Mouse (Mus musculus): ENCODE measurements around the gene Tmem51. TPM values are rescaled to one million over a fixed set of nuclear protein-coding genes. Genes with fewer than 3 reads are reported as not detected.
A peak's percentile ranks its signal among the peaks of the same experiment; 100 is the strongest.
"Not testable (repeated sequence)": the region's sequence is repeated elsewhere in the genome, so short reads cannot be mapped to it uniquely, and the experiment has no call there.

Gene Tmem51
- polyA plus RNA-seq, 1 experiment: 44.9 TPM

DNA sequence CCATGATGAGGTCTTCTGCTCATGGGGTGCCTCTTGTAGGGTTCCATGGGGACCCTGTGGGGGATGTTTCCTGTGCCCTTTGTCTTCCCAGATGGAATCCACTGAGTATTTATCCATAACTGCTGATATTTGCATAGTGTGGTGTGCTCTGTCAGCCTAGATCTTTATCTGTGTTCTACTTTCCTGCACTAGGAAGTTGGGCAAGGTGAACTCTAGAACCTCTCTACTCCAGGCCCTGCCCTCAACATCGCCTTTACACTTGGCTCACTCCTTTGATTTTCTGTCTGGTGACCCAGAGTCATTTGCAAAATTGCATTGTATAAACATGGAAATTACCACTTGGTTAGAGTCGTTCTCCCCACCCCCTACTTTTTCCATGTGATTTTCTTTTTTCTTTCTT lies 59.6 kb downstream of the Tmem51 start:
- no peak for DNase-seq (ENCODE audit: low spot score)

DNA sequence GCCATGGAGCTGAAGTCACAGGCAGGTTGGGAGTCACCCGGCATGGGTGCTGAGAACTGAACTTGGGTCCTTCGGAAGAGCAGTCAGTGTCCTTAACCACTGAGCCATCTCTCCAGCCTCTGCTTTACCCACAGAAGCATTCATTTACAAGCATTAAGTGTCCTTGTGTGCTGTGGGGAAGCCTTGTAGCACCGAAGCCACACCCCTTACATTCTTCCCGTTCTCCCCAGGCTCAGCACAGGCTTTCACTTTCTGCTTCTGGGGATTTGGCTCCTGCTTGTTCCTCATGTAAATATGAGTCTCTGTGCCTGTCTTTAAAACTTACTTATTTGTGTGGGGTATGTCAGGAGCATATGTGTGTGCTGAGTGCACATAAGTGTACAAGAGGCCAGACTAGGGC lies 60.9 kb downstream of the Tmem51 start:
- DNase-seq (ENCODE audit: low spot score): no peak

- DNase-seq (ENCODE audit: low spot score): no peak
Measured at GRCm38 (mm10) chr4:142017686-142018085, 66.4 kb downstream of the Tmem51 start.

DNA sequence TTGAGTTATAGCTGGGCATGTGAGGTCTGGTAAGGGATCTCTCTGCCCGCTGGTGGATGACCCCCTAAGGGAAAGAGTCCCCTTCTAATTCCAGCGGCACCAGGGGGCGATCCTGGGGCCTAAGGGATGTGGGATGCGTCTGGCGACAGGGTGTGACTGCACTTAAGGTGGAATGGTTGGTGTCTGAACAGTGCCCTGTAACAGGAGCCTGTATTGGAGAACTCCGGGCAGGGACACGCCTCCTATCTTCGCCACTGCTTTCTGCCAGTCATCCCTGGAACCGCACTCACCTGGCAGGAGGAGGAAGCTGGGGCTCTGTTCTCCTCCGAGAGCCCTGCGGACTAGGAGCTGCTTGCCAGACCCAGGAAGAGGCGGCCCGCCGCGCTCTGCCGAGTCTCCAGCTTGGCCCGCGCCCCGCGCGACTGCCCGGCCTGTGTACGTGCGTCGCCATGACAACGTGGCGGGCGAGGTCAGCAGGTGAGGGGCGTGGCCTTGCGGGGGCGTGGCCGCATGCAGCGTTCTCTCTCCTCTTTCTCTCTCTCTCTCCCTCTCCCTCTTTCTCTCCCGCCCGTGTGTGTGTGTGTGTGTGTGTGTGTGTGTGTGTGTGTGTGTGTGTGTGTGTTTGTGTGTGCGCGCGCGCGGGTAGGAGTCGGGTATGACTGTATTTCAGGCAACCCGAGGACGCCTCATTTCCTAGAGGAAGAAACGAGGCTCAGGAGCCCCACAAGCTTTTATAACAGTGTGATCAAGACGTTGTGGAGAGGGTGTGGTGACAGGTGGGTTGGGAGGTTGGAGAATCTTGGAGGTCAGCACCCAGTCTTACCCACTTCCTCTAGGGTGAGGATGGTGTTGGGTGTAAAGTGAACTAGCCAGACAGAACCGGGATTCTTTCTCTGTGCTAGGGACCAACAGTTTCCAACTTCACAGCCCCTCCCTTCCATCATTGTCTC lies 69.2 kb downstream of the Tmem51 start, which contains the start of gene Fhad1:
TSS of gene Fhad1 (minus strand) at position 424 of the 950 bp plus-strand sequence.
- peak; percentile 70 for DNase-seq (ENCODE audit: low spot score)

DNA sequence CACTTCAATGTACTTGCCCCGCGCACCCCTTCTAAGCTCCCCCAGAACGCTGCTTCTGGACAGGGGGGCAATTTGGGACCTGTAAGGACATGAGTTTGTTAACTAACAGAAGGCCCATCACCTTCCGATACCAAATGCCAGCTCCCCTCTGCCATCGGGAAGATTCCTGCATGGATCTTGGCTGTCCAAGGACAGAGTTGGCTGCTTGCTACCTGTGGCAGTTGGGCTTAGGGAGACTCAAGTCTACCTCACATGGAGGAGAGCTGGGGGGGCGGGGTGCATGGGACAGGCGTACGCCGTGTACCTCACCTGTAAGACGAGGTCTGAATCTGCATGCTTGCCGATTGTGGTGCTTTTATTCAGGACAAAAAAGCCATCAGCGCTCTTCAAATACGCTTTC lies 72.9 kb downstream of the Tmem51 start:
- DNase-seq (ENCODE audit: low spot score): no peak

GRCm38 (mm10) chr4:142010441-142010840 lies 73.7 kb downstream of the Tmem51 start:
- no peak for DNase-seq (ENCODE audit: low spot score)

DNA sequence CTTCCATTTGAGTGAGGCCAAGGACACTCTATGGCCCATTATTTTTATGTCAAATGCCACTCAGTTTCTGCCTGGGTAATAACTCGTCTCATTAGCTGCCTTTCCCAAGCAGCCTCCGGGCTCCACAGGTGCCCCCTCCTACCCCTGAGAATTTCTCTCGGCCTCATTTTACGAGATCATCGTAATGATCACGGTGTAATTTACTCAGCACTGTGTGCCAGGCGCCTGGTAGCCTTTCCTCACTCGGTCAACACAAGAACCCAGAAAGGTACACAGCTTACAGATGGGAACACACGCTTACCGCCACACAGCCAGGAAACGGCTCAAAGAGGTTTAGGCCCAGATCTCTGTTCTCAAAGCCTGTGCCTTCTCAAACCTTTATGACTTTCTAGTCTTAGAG lies 75.9 kb downstream of the Tmem51 start:
- DNase-seq (ENCODE audit: low spot score): no peak

DNA sequence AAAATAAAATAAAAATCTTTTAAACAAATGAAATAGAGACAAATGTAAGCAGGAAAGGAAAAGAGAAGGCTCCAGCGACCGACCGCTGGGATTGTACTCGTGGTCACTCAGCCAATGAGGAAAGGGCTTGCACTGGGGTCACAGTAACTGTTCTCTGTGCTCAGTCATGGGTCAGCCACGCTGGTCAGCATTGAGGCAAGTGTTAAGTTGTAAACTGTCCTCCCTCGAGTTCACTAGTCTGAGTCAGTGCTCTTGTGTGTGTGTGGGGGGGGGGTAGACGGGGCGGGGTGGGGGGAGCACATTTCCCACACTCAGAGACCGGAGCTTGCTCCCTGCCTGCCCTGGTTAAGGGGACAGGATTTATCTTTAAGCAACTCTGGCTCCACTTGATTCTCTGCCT lies 83.5 kb downstream of the Tmem51 start:
- DNase-seq (ENCODE audit: low spot score): no peak

GRCm38 (mm10) chr4:141999494-142000074 lies 84.5 kb downstream of the Tmem51 start:
- DNase-seq (ENCODE audit: low spot score): no peak

GRCm38 (mm10) chr4:141998282-141998821 lies 85.8 kb downstream of the Tmem51 start:
- no peak for DNase-seq (ENCODE audit: low spot score)

DNA sequence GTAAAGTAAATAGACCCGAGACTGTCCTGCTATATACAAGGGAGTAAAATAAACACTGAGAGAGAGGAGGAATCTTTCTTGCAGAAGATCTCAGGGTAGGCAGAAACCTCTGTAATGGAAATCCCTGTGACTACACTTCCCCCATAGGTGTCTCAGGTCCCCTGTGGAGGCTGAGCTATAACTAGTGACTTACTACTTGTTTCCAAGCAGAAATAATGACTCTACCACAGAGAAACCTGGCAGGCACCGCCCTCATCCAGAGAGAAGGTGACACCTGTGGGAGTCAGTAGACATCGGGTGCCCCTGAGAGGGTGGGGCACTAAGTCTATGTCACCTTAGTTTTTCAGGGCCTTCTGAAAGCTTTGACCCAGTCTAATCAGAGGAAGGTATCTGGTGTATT lies 87.2 kb downstream of the Tmem51 start:
- DNase-seq (ENCODE audit: low spot score): no peak

GRCm38 (mm10) chr4:141996086-141996485 lies 88.0 kb downstream of the Tmem51 start:
- no peak for DNase-seq (ENCODE audit: low spot score)

DNA sequence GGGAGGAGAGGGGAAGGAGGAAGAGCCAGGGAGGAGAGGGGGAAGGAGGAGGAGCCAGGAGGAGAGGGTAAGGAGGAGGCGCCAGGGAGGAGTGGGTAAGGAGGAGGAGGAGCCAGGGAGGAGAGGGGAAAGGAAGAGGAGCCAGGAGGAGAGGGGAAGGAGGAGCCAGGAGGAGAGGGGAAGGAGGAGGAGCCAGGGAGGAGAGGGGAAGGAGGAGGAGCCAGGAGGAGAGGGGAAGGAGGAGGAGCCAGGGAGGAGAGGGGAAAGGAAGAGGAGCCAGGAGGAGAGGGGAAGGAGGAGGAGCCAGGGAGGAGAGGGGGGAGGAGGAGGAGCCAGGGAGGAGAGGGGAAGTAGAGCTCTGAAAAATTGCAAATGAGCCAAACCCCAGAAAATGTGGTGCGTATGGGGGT lies 90.0 kb downstream of the Tmem51 start:
- not testable (repeated sequence) for DNase-seq (ENCODE audit: low spot score)

DNA sequence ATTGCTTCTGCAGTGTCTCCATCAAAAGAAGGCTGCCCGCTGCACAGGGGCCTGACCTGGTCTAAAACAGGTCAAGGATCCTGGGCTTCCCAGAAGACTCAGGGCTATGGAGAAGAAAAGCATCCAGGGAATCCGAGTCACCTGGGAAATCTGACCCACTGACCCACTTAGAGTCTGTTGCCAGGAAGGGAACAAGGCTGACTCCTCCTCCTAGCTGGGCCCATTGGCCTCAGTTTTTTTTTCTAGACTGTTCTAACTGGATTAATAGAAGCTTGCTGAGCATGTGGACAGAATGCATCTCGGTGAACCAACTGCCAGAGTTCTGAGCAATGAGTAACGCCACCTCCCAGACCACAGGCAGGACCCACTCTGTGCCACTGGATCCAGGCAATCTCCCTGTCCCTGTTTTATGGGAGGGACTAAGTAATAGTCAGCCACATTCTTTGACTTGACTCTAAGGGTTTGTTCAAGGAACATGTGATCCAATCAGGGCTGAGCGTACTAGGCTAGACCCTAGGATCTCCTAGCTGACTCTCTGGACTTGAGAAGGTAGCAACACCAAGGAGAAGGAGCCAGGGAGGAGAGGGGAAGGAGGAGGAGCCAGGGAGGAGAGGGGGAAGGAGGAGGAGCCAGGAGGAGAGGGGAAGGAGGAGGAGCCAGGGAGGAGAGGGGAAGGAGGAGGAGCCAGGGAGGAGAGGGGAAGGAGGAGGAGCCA lies 90.6 kb downstream of the Tmem51 start:
- DNase-seq (ENCODE audit: low spot score): no peak

GRCm38 (mm10) chr4:141992530-141993204 lies 91.4 kb downstream of the Tmem51 start:
- DNase-seq (ENCODE audit: low spot score): no peak

- no peak for DNase-seq (ENCODE audit: low spot score)
Measured at GRCm38 (mm10) chr4:141988178-141988577, 95.9 kb downstream of the Tmem51 start.

DNA sequence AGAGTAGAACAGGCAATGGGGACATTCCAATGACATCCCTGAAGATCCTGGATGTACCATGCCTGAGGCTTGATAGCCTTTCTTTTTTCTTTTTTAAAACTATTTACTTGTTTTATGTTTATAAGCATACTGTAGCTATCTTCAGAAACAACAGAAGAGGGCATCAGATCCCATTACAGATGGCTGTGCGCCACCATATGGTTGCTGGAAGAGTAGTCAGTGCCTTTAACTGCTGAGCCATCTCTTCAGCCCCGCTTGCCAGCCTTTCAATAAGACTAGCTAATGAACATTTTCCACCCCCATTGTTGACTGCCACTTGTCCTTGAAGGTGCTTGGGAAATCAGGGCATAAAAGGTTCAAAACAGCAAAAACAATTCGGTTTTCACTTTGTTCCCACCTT lies 100.4 kb downstream of the Tmem51 start:
- DNase-seq (ENCODE audit: low spot score): no peak

DNA sequence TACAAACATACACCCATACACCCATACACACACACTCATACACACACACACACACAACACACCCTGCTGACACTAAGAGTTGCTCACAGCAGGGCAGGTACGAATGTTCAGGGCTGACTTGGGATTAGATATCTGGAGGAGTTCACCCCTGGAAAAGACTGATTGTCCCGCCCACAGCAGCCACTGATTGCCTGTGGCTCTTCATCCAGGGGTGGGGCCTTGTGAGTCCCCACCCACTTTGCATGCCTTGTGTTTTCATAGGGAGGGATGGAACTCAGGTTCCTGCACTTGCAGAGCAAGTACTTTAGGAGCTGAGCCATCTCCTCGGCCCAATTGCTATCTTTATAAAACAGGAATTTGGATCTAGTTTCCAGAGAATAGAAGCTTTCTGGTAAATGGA lies 102.6 kb downstream of the Tmem51 start:
- DNase-seq (ENCODE audit: low spot score): no peak
